Mouse (Mus musculus) effector memory CD4-positive, alpha-beta T cell, adult 7 months (primary cell): ENCODE results near the gene Ppp6r1. TPM values are rescaled to one million over a fixed set of nuclear protein-coding genes. Genes with fewer than 3 reads are reported as not detected.

Experiments
- polyA plus RNA-seq: library from polyadenylated mRNA; unstranded; fragments of 100-300 nt; shearing (Covaris generic); gene quantifications from one replicate; pipeline ENCODE4 v1.2.1, GENCODE M21; 2017

Gene Ppp6r1
- 243 TPM for polyA plus RNA-seq

GRCm38 (mm10) chr7:4658912-4659551 lies at the start of gene Ppp6r1:
Gene Ppp6r1, minus strand, starts transcription at chr7:4659019.

DNA sequence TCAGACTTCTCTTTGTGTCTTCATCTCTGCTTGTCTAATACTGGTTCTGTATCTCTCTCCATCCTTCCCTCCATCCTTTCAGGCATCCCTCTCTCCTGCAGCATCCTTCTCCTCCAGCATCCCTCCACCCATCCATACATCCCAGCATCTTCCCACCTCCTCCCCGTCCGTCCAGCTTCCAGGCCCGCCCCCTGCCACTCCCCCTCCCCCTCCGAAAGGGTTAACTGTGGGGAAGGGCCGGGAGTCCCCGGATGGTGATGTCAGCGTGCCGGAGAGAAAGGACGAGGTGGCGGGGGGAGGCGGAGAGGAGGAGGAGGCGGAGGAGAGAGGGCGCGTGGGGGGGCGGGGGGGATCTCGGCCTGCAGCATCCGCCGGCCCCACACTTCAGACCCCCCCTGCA lies 31.6 kb upstream of the Ppp6r1 start, which contains the start of gene Brsk1:
Brsk1 (plus strand) TSS at position 218 of the 400 bp plus-strand sequence.

DNA sequence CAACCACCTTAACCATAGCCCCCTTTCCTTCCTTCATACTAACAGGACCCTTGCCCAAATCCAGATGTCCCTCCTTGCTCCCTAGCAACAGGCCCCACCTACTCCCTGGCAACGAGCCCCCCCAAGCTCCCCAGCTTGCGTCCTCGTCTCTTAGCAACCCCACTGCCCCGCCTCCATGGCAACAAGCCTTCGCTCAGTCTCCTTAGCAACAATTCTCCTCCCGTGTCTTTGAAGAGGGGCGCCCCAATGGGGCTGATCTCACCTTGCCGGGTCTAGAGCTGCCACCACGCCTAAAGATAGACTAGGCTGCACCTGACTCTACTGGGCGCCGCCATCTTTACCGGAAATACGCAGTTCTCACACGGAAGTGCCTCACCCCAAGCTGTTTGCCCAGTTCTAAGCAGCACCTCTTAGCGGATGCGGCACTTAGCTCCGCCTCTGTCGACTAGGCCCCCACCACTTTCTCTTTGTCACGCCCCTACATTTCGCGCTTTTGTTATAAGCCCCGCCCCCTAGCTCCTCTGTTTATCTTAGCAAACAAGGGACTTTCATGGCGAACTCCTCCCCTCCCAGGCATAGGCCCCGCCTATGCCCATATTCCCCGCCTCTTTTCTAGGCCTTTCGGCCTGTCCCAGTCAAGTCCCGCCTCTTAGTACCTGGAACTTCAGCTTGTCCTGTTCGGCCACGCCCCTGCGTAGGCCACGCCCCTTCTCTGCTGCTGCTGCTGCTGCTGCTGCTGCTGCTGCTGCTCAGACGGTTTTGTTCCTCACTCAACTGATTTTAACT lies 26.0 kb upstream of the Ppp6r1 start, which contains the start of gene Hspbp1:
Hspbp1 (minus strand) TSS at position 437 of the 786 bp plus-strand sequence.

GRCm38 (mm10) chr7:4631031-4631430 lies 27.8 kb downstream of the Ppp6r1 start, which contains the start of gene Tmem86b:
Gene Tmem86b, minus strand, starts transcription at chr7:4631422.

DNA sequence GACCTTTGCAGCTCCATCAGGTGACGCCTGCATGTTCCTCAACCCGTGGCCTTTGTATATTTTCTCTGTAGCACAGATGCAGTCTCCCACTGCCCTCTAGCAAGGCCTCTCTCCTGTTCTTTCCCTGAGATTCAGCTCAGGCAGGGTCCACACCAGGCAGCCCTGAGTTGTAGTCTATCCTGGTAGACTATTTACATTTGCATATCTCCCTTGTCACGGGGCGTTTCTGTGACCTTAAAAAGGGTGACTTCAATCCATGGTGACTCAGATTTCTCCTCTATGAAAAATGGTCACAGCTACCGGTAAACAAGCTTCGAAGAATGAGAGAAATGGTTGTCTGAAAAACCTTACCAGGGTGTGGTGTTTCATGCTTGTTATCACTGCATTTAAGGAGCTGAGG lies 54.9 kb downstream of the Ppp6r1 start, which contains the start of gene Ptprh:
Ptprh (minus strand) TSS at position 169 of the 400 bp plus-strand sequence.

Other genes starting within 250 kb of the Ppp6r1 start
- 3.0 TPM for gene Rdh13, start 213.4 kb downstream of the Ppp6r1 start, polyA plus RNA-seq
- gene Eps8l1, start 198.3 kb downstream of the Ppp6r1 start, polyA plus RNA-seq = 9.4 TPM
- gene Ppp1r12c, start 157.3 kb downstream of the Ppp6r1 start, polyA plus RNA-seq = 203 TPM
- 2.5 TPM for gene Tnnt1, start 142.6 kb downstream of the Ppp6r1 start, polyA plus RNA-seq
- gene Tnni3, start 134.8 kb downstream of the Ppp6r1 start, polyA plus RNA-seq = not detected
- not detected for gene Dnaaf3, start 126.6 kb downstream of the Ppp6r1 start, polyA plus RNA-seq
- gene Syt5, start 111.5 kb downstream of the Ppp6r1 start, polyA plus RNA-seq = 1.0 TPM
- not detected for gene Ptprh, start 55.0 kb downstream of the Ppp6r1 start, polyA plus RNA-seq
- 11.7 TPM for gene Tmem86b, start 27.6 kb downstream of the Ppp6r1 start, polyA plus RNA-seq
- gene Hspbp1, start 26.0 kb upstream of the Ppp6r1 start, polyA plus RNA-seq = 62.4 TPM
- gene Brsk1, start 31.6 kb upstream of the Ppp6r1 start, polyA plus RNA-seq = not detected
- not detected for gene Tmem150b, start 66.2 kb upstream of the Ppp6r1 start, polyA plus RNA-seq
- gene Kmt5c, start 81.1 kb upstream of the Ppp6r1 start, polyA plus RNA-seq = 29.2 TPM
- gene Cox6b2, start 94.1 kb upstream of the Ppp6r1 start, polyA plus RNA-seq = not detected
- not detected for gene Fam71e2, start 112.3 kb upstream of the Ppp6r1 start, polyA plus RNA-seq
- 0.67 TPM for gene Il11, start 123.8 kb upstream of the Ppp6r1 start, polyA plus RNA-seq
- not detected for gene Tmem190, start 123.9 kb upstream of the Ppp6r1 start, polyA plus RNA-seq
- 8.3 TPM for gene Tmem238, start 130.6 kb upstream of the Ppp6r1 start, polyA plus RNA-seq
- 215 TPM for gene Rpl28, start 133.9 kb upstream of the Ppp6r1 start, polyA plus RNA-seq
- gene Ube2s, start 153.6 kb upstream of the Ppp6r1 start, polyA plus RNA-seq = 275 TPM
- gene Shisa7, start 185.7 kb upstream of the Ppp6r1 start, polyA plus RNA-seq = not detected
- 6.2 TPM for gene Isoc2b, start 211.2 kb upstream of the Ppp6r1 start, polyA plus RNA-seq
- 0.33 TPM for gene Isoc2a, start 218.1 kb upstream of the Ppp6r1 start, polyA plus RNA-seq
- gene Gm36210, start 247.5 kb upstream of the Ppp6r1 start, polyA plus RNA-seq = not detected